Mouse (Mus musculus) left cerebral cortex, postnatal 4 days (tissue): ENCODE measurements around the gene Pmepa1. TPM values are rescaled to one million over a fixed set of nuclear protein-coding genes. Genes with fewer than 3 reads are reported as not detected.

Source experiments
- DNase-seq: peaks from one replicate; pipeline ENCODE4 v3.0.0-alpha.2; 2022
- intact Hi-C: fragments of 180-260 bp; cut with DNase I; formaldehyde crosslinking; loops from one replicate; pipeline ENCODE4 v1.15.1; 2025
- total RNA-seq, 2 experiments: library from RNA; stranded (reverse); gene quantifications; 2 replicates each; pipeline ENCODE4 v1.2.3; 2021

Pmepa1 gene
- total RNA-seq, 2 experiments from 2014 or later = 32.7 to 45.3 TPM

DNA sequence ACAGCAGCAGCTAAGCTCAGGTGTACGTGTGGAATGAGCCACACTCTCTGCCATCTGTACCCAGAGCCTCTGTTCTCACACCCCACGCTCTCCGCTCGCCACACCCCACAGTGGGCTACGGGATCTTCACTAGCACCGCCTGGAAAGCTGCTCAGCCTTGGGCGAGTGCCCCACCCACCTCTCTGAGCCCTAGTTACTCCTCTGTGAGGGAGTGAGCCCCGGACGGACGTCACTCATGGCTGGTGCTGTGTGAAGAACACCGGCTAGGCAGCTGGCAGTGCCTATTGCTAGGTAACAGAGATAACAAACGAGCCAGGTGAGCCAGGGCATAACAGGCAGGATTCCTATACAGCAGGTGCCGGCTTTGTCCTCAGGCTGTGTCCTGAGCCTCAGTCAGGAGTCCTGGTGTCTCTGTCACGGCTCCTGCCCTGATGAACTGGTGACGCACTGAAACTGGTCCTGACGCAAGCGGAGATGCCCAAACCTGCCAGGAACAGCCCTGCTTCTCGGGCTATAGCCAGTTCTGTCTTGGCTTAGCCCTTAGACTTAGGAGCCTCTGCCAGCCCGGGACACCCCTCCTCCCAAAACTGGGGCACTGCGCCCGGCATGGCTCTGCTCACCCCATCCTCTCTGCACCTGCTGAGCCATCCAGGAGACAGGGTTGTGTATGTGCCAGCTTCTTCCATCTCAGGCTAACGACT lies 44.1 kb downstream of the Pmepa1 start:
- intact Hi-C loops = no loop called here
- no peak for DNase-seq

DNA sequence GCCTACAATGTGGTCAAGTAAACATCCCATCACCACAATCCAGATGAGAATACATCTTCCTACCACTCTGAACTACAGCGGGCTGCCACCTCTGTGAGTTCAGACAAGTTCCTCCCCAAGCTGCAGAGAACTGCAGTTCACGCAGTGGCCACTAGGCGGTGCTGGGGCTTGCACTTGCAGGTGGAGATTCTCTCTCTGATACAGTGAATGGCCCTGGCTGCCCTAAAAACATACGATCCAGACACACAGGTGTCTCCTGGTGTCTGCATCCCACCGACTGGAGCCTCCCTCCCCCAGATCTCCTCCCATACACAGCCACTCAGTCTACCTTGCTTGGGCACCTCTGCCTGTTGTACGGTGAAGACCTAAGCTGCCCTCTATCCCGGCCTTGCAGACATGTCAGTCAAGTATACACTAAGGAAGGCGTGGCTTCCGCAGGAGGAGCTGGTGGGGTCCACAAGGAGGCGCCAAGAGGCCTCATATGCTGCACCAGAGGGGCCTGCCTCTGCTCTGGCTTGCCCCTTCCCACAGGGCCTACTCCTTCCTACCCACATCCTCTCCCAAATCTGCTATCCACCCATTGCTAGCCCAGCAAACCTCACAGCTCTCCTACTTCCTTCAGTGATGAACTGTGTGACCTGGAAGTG lies 46.6 kb downstream of the Pmepa1 start:
- intact Hi-C loops = loop anchor here (2.0 kb wide), 1 partner anchor 223 kb away; no protein-coding TSS in a partner anchor
- DNase-seq = peak; percentile 94

DNA sequence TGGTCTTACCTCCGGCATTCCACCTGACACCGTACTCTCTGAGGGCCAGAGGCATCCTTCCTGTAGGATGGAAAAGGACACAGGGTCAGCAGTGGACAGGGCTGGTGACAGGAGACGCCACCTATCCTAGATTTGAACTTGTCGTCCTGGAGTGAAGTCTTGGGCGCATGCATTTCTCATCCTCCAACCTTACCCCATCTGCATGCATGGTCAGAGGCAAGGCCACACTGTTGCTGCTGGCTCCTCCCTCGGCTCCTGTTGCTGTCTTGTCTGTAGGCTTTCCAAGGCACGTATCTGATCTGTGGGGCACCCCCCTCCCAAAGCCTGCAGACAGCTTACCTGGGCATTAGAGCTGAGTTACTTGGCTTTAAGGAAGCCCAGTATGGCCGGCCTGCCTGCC lies 47.8 kb downstream of the Pmepa1 start:
- intact Hi-C loops = loop anchor here (2.0 kb wide), 1 partner anchor 224 kb away; no protein-coding TSS in a partner anchor

DNA sequence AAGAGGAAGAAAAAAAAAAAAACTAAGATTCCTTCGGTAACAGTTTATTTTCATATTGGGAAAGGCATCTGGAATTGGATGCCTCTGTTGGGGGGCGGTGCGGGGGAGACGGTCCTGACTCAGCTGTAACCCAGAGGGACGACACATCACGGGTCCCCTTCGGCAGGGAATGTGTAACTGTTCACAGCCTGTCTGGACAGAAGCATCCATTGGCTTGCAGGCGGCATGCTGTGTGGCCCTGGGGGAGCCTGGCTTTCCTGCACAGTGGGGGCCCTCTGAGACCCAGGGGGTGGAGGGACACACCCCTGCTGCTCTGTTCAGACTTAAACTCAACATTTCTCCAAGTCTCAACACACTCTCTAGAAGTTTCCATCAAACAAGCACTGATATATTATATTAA lies 49.5 kb downstream of the Pmepa1 start:
- DNase-seq = no peak
- intact Hi-C loops = no loop called here

More for the DNA sequence above, 47.8 kb downstream of the Pmepa1 start:
- DNase-seq = no peak

DNA sequence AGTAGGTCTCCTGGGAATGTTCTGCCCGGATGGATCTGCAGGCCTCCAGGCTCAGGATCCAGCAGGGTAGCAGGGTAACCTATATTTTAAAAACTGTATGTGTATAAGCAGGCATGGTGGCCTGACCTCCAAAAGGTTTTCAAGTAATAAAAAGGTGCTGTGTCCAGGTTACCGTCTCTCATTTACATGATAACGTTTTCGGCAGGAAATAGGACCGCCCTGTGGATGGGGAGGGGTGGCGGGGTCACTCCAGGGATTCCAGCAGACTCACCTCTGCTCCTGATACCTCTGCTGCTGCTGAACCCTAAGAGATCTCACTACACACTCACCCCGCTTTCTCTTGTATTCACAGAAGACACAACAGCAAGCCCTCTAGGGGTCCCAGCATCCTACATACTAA lies 50.4 kb downstream of the Pmepa1 start:
- DNase-seq = no peak
- intact Hi-C loops = no loop called here

DNA sequence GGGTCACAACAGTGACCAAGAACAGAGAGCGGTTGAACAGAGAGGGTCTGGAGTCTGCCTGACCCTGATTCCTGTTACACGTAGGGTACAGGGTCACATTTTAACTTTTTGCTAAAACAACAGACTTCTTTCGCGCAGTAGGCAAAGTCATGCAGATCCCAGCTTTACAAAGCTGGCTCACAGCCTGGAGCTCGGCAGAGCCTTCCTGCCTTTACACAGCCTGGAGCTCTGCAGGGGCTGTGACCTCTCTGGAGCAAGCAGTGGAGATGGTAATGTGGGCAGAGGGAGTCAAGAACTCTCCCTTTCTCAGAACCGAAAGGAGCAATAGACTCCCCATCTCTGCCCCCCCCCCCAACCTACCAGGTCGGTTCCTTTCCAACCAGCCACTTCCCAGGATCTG lies 51.5 kb downstream of the Pmepa1 start:
- DNase-seq = no peak
- intact Hi-C loops = no loop called here

DNA sequence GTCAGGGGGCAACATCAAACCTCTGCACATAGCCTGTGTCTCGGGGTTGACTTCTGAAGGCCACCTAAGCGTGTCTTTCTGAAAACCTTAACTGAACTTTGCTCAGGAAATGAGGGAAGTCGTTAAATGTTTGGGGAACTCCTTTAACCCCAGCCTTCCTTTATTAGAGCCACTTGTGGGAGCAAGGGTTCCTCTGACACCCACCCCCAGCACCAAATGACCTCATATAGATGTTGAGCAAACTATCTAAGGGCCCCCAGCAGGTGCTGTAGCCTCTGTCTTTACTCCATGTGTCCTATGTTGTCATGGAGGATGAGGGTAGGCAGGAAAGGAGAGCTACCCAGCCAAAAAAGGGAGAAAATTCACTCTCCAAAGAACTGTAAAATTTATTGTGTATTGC lies 52.2 kb downstream of the Pmepa1 start:
- DNase-seq = no peak
- intact Hi-C loops = no loop called here

DNA sequence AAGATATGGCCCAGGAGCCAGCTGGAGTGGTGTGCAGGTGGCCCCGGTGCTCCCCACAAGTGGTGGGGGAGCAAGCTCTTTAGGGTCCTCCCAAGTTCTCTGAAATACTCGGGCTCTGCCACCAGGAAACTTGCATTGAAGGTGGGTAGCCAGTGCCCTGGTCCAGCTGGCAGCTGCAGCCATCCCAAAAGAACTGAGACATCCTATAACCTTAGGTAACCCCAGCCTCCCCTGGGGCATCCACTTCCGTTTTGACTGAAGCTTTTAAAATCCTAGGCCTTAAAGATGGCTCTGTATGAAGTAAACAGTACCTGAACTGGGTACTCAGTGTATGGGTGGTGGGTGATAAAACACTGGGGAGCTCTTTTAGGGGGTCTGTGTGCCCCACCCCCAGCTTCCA lies 52.8 kb downstream of the Pmepa1 start:
- intact Hi-C loops = no loop called here
- DNase-seq = no peak

DNA sequence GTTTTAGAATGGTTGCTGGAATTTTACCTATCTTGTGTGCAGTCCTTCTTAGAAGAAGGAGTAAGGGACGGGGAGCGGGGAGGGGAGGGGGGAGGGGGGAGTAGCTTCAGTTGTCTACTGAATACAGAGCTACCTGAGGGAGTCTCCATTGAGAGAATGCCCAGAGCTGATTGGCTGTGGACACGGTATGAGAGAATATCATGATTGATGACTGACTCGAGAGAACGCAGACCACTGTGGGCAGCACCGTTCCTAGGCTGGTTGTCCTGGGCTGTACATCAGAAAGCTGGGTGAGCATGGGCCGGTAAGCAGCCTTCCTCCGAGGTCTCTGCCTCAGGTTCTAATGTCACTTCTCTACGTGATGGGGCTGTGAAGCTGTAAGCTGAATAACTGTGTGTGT lies 55.6 kb downstream of the Pmepa1 start:
- intact Hi-C loops = no loop called here
- DNase-seq = no peak

DNA sequence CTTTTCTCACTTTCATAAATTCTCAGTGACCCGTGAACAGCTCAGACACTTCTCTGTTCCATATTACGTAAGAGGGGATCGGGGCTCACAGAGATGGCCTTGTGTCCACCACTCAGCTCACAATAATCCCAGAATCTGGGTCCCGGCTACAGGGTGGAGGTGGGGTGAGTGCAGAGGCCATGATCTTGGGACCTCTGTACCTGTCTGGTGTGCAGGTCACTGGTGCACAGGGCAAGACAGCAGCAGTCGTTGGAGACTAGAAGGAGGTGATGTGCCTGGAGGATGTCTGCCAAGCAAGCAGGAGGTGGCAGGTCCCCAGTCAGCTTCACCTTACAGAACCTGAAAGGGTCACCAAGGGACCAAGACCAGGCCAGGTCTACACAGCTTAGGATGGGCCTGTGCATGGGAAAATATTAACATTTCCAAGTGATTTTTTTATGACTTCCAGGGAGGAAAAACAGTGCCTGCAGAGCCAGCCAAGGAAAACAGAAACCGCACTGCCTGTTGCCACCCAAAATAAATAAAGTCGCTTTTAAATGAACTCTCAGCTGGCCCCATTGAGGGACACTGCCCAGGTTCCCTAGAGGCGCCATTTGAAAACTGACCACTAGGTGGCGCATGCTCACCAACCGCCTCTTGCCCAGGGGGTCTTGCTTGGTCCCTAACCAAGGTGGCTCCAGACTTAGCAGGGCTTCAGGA lies 56.9 kb downstream of the Pmepa1 start:
- intact Hi-C loops = loop anchor here (2.0 kb wide), 1 partner anchor 327 kb away; no protein-coding TSS in a partner anchor
- DNase-seq = no peak

DNA sequence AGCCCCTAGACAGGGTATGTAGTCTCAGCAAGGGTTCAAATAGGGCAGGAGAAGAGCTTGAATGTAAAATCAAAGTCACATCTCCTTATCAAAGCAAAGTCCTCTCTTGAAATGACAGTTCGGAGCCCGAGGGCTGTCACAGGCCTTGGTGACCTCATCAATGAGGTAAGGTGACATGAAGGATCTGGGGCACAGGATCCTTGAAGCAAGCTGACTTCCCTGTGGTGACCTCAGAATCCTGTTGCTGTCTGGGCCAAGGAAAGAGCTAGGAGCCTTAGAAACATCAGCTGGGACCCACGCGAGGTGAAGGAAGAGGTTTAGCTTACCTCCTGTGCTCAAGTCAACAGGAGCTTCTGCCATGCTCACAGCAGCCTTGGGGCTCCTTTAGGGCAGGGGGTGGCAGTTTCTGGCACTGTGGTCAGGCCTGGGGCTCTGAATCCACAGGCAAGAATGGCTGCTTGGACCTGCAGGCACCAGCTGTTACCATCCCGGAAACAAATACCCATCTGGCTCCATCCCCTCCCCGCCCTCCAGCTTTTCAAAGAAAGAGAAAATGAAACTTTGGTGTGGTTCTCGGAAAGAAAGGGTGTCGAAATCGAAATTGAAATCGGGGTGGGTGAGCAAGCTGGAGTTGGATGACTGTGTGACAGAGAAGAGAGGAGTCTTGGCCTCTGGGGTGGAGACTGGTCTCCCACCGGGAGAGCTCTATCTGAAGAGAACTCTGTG lies 57.8 kb downstream of the Pmepa1 start, which contains the start of gene Zbp1:
Zbp1 (minus strand) TSS at position 508 of the 726 bp plus-strand sequence.
- DNase-seq = no peak
- intact Hi-C loops = loop anchor here (2.0 kb wide), 1 partner anchor 328 kb away; no protein-coding TSS in a partner anchor

DNA sequence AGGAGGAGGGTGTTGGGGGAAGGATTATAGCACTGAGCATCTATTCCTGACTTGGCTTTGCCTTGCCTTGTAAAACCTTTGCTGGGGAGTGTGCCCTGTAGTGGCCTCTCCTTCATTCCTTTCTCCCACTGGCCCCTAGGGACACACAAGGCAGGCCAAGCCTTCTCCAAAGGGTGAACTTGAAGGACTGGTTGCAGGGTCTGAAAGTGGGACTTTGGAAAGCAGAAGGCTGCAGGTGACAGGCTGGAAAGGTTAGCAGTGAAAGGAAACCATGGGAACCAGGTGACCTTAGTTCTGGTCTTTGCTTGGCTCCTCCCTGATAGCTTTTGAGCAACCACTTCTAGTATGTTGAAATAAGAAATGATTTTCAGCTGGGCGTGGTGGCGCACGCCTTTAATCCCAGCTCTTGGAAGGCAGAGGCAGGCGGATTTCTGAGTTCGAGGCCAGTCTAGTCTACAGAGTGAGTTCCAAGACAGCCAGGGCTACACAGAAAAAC lies 58.5 kb downstream of the Pmepa1 start:
- DNase-seq = no peak
- intact Hi-C loops = loop anchor here (2.0 kb wide), 1 partner anchor 329 kb away; no protein-coding TSS in a partner anchor

DNA sequence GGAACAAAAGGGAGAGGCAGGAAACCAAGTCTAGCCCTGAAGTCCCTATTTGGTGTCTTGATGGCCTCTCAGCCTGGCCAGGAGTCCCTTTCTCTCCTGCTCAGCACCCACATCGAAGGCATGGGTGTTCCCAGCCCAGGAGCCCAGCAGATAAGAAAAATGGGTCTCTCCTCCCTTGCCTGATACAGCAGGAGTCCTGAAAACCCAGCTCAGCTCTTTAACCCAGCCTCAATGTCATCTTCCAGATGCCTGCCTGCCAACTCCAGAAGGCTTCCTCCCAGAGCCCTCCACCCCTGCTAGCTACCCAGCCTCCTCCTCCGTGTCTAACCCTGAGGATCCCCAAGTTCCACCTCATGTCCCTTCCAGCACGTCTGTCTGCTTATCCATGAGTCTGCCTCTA lies 59.1 kb downstream of the Pmepa1 start:
- intact Hi-C loops = no loop called here

DNA sequence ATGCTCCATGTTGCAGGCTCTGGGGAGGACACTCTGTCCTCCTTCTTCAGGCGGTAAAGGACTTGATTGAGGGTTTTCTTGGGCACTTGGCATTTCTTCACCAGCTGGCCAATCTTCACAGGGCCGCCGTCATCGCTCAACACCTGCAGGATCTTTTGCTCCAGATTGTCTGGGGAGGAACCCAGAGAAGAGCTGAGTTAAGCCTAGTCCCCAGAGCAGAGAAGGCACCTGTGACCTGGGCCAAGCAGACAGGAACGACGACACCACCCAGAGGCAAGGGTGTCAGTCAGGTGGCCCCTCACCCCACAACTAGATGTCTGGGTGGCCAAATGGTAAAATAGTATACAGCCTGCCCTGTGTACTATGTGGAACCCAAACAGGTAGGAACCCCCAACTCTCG lies 59.5 kb downstream of the Pmepa1 start:
- DNase-seq = no peak
- intact Hi-C loops = no loop called here

More for the DNA sequence above, 59.1 kb downstream of the Pmepa1 start:
- DNase-seq = no peak

DNA sequence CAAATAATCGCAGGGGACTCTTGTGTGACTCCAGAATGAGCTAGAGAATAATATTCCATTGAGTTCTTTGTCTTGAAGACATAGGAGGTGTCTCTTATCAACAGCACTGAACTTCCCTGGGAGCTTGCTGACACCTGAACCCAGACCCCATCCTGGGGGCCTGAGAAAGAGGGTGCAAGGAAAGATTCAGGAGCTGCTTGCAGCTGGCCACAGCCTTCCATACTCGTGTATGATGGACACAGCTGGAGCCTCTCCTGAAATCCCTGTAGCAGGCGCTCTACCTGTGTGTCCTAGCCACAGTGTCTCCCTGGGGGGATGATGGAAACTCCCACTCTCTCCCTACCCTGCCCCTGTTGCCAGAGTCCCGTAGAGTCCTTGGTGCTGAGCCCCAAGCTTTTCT lies 64.1 kb downstream of the Pmepa1 start:
- intact Hi-C loops = no loop called here

DNA sequence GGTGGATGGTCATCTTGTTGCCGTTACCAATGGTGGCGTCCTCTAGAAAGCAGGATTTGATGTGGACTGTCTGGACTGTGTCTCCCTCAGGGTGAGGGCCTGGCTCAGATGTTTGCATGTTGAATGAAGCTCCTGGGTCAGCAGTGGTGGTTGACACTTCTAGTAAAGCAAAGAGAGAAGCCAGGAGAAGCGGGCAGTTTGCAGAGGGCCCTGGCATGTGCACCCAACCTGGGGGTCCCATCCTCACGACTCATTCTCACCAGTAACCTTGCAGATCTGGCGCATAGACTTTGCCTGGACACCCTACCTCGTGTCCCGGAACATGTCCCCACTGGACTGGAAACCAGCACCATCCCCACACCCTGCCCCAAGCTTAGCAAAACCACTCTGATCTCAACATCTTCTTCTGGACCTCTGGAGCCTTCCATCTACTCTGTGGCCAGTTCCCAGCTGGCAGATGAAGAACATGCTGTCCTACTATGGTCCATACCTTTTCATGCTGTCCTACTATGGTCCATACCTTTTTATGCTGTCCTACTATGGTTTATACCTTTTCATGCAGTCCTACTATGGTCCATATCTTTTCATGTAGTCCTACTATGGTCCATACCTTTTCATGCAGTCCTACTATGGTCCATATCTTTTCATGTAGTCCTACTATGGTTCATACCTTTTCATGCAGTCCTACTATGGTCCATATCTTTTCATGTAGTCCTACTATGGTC lies 67.1 kb downstream of the Pmepa1 start:
- intact Hi-C loops = no loop called here
- no peak for DNase-seq

More for the DNA sequence above, 64.1 kb downstream of the Pmepa1 start:
- DNase-seq = no peak

DNA sequence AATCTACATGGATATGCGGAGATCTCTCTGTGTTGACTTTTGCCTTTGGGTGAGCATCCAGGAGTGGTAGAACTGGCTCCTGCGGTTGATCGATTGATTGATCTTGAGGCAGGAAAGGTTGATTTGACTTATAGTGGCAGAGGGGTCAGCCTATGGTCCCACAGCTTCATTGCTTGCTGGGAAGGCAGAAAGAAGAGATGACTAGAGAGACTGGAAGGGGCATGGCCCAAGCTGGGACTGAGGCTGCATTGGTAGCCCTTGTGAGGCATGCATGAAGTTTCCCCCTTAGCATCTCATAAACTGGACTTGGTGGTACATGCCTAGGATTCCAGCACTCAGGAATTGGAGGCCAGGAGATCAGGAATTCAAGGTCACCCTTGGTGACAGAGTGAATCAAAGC lies 69.3 kb downstream of the Pmepa1 start:
- no peak for DNase-seq
- intact Hi-C loops = no loop called here

DNA sequence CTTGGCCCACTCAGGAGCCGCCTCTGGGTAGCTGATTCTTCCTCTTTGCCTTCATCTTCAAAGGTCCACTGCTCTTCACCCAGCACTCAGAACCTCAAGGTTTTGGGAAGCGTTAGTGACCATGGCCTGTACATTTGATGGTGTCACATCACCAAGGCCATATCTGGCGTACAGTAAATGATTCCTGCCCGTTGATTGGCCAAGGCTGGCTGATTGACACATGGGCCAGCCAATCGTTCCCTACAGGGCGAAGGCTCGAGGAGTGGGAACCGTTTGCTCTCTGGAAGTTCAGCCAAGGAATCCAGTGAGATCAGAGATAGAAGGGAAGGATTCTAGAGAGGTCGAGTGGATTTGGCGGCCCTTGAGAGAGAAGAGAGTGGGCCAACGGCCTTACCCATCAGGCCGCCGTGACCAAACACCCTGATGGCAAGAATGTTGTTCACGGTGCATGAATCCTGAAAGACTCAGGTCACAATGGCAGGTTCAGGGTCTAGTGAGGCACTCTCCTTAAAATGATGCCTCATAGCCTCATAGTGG lies 70.7 kb downstream of the Pmepa1 start:
- DNase-seq = no peak
- intact Hi-C loops = no loop called here

DNA sequence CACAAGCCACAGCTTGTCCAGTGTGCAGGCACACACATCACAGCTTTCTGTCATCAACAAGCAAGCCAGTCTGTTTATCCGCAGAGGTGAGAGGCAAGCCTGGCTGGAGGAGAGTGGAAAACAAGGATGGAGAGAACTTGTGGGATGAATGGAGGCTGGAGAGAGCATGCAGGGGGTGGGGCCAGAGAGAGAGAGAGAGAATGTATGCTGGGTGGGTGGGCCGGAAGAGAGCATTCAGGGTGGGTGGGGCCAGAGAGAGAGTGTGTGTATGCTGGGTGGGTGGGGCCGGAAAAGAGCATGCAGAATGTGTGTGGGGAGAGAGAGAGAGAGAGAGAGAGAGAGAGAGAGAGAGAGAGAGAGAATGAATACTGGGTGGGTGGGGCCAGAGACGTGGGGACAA lies 71.7 kb downstream of the Pmepa1 start:
- intact Hi-C loops = no loop called here
- DNase-seq = no peak

DNA sequence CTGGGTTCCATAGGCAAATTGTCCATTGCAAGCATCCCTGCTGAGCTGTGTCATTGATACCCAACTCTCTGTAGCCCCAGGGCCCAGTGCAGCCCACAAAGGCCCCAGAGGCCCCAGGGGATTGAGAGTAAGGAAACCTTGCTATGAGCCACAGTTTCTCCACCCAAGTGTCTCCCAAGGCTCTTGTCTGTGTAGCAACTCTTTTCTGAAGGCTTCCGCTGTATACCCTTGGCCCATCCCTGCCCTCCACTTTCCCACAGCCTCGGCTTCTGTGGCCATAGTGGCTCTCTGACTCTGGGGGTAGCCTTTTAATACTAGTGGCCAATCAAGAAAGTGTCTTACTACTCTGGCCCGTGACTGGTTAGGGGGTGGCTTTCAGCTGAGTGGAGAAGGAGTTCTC lies 72.6 kb downstream of the Pmepa1 start:
- intact Hi-C loops = no loop called here
- no peak for DNase-seq
